Mouse (Mus musculus) A20 (cell line): Measurements from ENCODE around the gene Engase.

Experiments used
- DNase-seq: peaks from one replicate; pipeline ENCODE4 v3.0.0-alpha.2; 2011; ENCODE audit warnings: low read depth, low spot score

The Engase gene

GRCm38 (mm10) chr11:118476396-118477373, at the start of gene Engase:
Gene Engase (plus strand): TSS chr11:118476829.
- peak; percentile 94 for DNase-seq

- no peak for DNase-seq
These were observed 49.3 kb upstream of the Engase start for GRCm38 (mm10) chr11:118427266-118427779.

GRCm38 (mm10) chr11:118427986-118428385, 48.6 kb upstream of the Engase start, which contains the start of gene C1qtnf1:
Gene C1qtnf1 (plus strand): TSS chr11:118428203.
- no peak for DNase-seq

GRCm38 (mm10) chr11:118428460-118428868, 48.2 kb upstream of the Engase start:
- DNase-seq = no peak

- DNase-seq = no peak
These were observed 47.5 kb upstream of the Engase start for GRCm38 (mm10) chr11:118428944-118429709.

- DNase-seq = no peak
These were observed 46.2 kb upstream of the Engase start for GRCm38 (mm10) chr11:118430291-118430885.

- no peak for DNase-seq
These were observed 45.3 kb upstream of the Engase start for GRCm38 (mm10) chr11:118431100-118431948.

GRCm38 (mm10) chr11:118433398-118433868, 43.2 kb upstream of the Engase start:
- no peak for DNase-seq

- DNase-seq = no peak
These were observed 42.5 kb upstream of the Engase start for GRCm38 (mm10) chr11:118434093-118434492.

GRCm38 (mm10) chr11:118436471-118436935, 40.1 kb upstream of the Engase start:
- no peak for DNase-seq

- no peak for DNase-seq
These were observed 37.8 kb upstream of the Engase start for GRCm38 (mm10) chr11:118438665-118439414.

- no peak for DNase-seq
These were observed 33.9 kb upstream of the Engase start for GRCm38 (mm10) chr11:118442691-118443090.

GRCm38 (mm10) chr11:118443201-118443970, 33.2 kb upstream of the Engase start:
- DNase-seq = peak; percentile 59

GRCm38 (mm10) chr11:118445843-118446242, 30.8 kb upstream of the Engase start:
- peak; percentile 66 for DNase-seq

- no peak for DNase-seq
These were observed 29.3 kb upstream of the Engase start for GRCm38 (mm10) chr11:118447346-118447745.

- DNase-seq = no peak
These were observed 28.2 kb upstream of the Engase start for GRCm38 (mm10) chr11:118448385-118448784.

- no peak for DNase-seq
These were observed 25.4 kb upstream of the Engase start for GRCm38 (mm10) chr11:118451211-118451610.

- DNase-seq = no peak
These were observed 23.7 kb upstream of the Engase start for GRCm38 (mm10) chr11:118452955-118453354.
